Mouse (Mus musculus) midbrain, embryonic 12.5 days (tissue): ENCODE measurements around the gene Zfand3. TPM values are rescaled to one million over a fixed set of nuclear protein-coding genes. Genes with fewer than 3 reads are reported as not detected.
A peak's percentile ranks its signal among the peaks of the same experiment; 100 is the strongest.

Source experiments
- ATAC-seq: fragments of 200-750 bp; cut with Nextera tagmentation; 2 replicates; pipeline ENCODE4 v1.8.0; 2017; ENCODE audit warnings: low read depth, moderate TSS enrichment, moderate library complexity; ENCODE audit not compliant: low FRiP score
- H3K27ac ChIP-seq: fragments of 300-500 bp; sonication (generic); replicated peaks from 2 replicates; pipeline ENCODE4 v1.5.1; 2016; ENCODE audit warnings: mild to moderate bottlenecking
- H3K27me3 ChIP-seq: fragments of 300-500 bp; sonication (generic); 2 replicates; pipeline ENCODE4 v1.6.1; 2016; ENCODE audit warnings: mild to moderate bottlenecking
- H3K36me3 ChIP-seq: fragments of 300-500 bp; sonication (generic); 2 replicates; pipeline ENCODE4 v1.6.1; 2016
- H3K4me1 ChIP-seq: fragments of 300-500 bp; sonication (generic); 2 replicates; pipeline ENCODE4 v1.6.1; 2016
- H3K4me2 ChIP-seq: fragments of 300-500 bp; sonication (generic); replicated peaks from 2 replicates; pipeline ENCODE4 v1.6.1; 2016; ENCODE audit warnings: mild to moderate bottlenecking, moderate library complexity
- H3K4me3 ChIP-seq: fragments of 300-500 bp; sonication (generic); 2 replicates; pipeline ENCODE4 v1.5.1; 2016; ENCODE audit warnings: mild to moderate bottlenecking
- H3K9ac ChIP-seq: fragments of 300-500 bp; sonication (generic); replicated peaks from 2 replicates; pipeline ENCODE4 v1.6.1; 2016; ENCODE audit warnings: mild to moderate bottlenecking, moderate library complexity
- H3K9me3 ChIP-seq: fragments of 300-500 bp; sonication (generic); 2 replicates; pipeline ENCODE4 v1.6.1; 2016; ENCODE audit warnings: mild to moderate bottlenecking
- WGBS: fragments of 180-500 bp; shearing (Covaris S2); methylation state at CpG from one replicate; pipeline ENCODE4 v1.1.7; 2016; 5-methylcytosine and 5-hydroxymethylcytosine counted together
- polyA plus RNA-seq: library from polyadenylated mRNA; unstranded; fragments of >200 nt; fragmentation: Nextera tagmentation; extraction: Ambion mirVana; gene quantifications from 2 replicates; pipeline ENCODE4 v1.2.1, GENCODE M21; 2016

The Zfand3 gene
- polyA plus RNA-seq, 1 experiment from 2014 or later = 91.5 TPM

DNA sequence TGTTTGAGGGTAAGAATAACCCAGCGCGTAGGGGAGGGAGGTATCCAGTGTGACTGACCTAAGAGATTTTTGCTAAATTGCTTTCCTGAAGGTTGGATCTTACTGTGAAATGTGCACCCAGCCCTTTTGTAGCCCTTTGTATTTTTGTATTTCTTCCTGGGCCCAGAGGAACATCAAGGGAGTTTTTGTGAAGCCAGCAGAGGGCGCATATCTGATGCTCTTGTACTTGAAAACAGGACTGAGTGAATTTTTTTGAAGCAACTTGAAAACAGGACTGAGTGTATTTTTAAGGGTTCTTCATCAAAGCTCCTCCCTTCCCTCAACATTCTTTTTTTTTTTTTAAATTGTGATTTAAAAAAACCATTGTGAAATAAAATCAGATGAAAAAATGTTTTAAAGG, 110.2 kb downstream of the Zfand3 start:
- Histone ChIP-seq H3K9me3 (no peaks in the 10 kb centered on the region), H3K9ac (no peak overlapping the region), H3K4me1 (peaks cover 32% of the 10 kb centered on the region), H3K36me3 (no peaks in the 10 kb centered on the region), H3K27ac (no peak overlapping the region), H3K4me2 (no peak overlapping the region), H3K27me3 (no peaks in the 10 kb centered on the region), H3K4me3 (no peak overlapping the region)
- 85% methylated on average over 3 of the region's 3 CpGs for WGBS
- no peak for ATAC-seq

DNA sequence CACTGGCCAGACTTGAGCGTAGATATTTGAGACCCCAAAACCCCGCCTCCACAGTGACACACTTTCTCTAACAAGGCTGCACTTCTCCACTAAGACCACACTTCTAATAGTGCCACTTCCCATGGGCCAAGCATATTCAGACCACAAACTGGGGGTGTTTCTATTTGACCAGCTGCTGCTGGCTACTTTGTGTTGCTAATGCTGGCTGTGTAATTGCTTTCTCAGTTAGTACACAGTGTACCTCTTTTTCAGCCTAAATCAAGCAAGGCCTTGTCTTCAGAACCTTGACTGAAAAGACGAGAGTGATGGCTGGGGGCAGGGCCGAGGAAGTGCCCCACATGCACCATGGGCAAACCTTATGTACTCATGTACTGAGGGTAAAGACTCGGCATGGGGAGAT, 111.7 kb downstream of the Zfand3 start:
- no peaks in the 10 kb centered on the region for H3K36me3 ChIP-seq
- H3K27me3 ChIP-seq = no peaks in the 10 kb centered on the region
- peaks cover 25% of the 10 kb centered on the region for H3K4me1 ChIP-seq
- H3K9me3 ChIP-seq = no peaks in the 10 kb centered on the region
- no peak overlapping the region; the same call in 1 of the 2 replicates for H3K27ac ChIP-seq
- WGBS = 72% methylated on average over 5 of the region's 5 CpGs
- H3K4me3 ChIP-seq = no peak overlapping the region
- ATAC-seq = peak; percentile 30; the same call in 1 of the 2 replicates
- H3K4me2 ChIP-seq = no peak overlapping the region
- H3K9ac ChIP-seq = no peak overlapping the region

GRCm38 (mm10) chr17:30118036-30118435, 113.5 kb downstream of the Zfand3 start:
- ATAC-seq = no peak
- H3K27ac ChIP-seq = no peak overlapping the region
- WGBS = 68% methylated on average over 5 of the region's 5 CpGs

DNA sequence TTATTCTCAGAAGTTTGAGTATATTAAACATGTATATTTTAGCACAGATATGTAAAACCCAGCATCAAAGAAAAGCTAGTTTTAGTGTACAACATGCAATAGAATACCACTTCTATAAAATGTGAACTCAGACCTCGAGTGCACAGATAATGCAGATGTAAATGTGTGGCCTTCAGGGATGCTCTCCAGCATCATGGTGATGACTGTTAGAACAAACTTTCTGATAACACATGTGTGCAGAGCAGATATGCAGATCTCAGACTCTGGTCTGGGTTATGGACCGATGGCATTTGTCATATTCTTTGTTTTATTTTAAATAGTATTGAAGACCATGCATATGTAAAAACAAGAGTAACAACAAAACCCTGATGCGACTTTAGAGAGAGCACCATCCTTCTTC, 117.7 kb downstream of the Zfand3 start:
- no peak overlapping the region for H3K9ac ChIP-seq
- H3K36me3 ChIP-seq = no peaks in the 10 kb centered on the region
- H3K4me3 ChIP-seq = no peak overlapping the region
- WGBS = 96% methylated on average over 3 of the region's 3 CpGs
- no peak for ATAC-seq
- H3K9me3 ChIP-seq = no peaks in the 10 kb centered on the region
- peaks cover 11% of the 10 kb centered on the region; the same call in 1 of the 2 replicates for H3K4me1 ChIP-seq
- no peak overlapping the region for H3K27ac ChIP-seq
- H3K4me2 ChIP-seq = no peak overlapping the region
- H3K27me3 ChIP-seq = no peaks in the 10 kb centered on the region

More at GRCm38 (mm10) chr17:30118036-30118435, 113.5 kb downstream of the Zfand3 start:
- peaks cover 21% of the 10 kb centered on the region for H3K4me1 ChIP-seq
- H3K4me2 ChIP-seq = no peak overlapping the region
- H3K9ac ChIP-seq = no peak overlapping the region
- H3K27me3 ChIP-seq = no peaks in the 10 kb centered on the region
- H3K36me3 ChIP-seq = no peaks in the 10 kb centered on the region
- H3K4me3 ChIP-seq = no peak overlapping the region
- H3K9me3 ChIP-seq = no peaks in the 10 kb centered on the region

GRCm38 (mm10) chr17:30128456-30128855, 123.9 kb downstream of the Zfand3 start:
- no peak overlapping the region for H3K9ac ChIP-seq
- no peak for ATAC-seq

GRCm38 (mm10) chr17:30129220-30129619, 124.7 kb downstream of the Zfand3 start:
- ATAC-seq = no peak
- 85% methylated on average over 7 of the region's 7 CpGs for WGBS
- H3K4me1 ChIP-seq = peaks cover 25% of the 10 kb centered on the region

More at GRCm38 (mm10) chr17:30128456-30128855, 123.9 kb downstream of the Zfand3 start:
- no peaks in the 10 kb centered on the region for H3K36me3 ChIP-seq
- H3K4me2 ChIP-seq = no peak overlapping the region
- WGBS = 84% methylated on average over 6 of the region's 6 CpGs
- no peak overlapping the region for H3K27ac ChIP-seq
- peaks cover 25% of the 10 kb centered on the region for H3K4me1 ChIP-seq
- no peaks in the 10 kb centered on the region for H3K9me3 ChIP-seq
- no peak overlapping the region for H3K4me3 ChIP-seq
- H3K27me3 ChIP-seq = no peaks in the 10 kb centered on the region

GRCm38 (mm10) chr17:30130326-30130725, 125.8 kb downstream of the Zfand3 start:
- no peak overlapping the region for H3K4me3 ChIP-seq
- no peak overlapping the region for H3K4me2 ChIP-seq
- no peaks in the 10 kb centered on the region for H3K27me3 ChIP-seq
- H3K9ac ChIP-seq = no peak overlapping the region
- no peaks in the 10 kb centered on the region for H3K9me3 ChIP-seq
- ATAC-seq = no peak
- H3K36me3 ChIP-seq = peaks cover 1% of the 10 kb centered on the region
- 83% methylated on average over 4 of the region's 4 CpGs for WGBS
- peaks cover 25% of the 10 kb centered on the region for H3K4me1 ChIP-seq
- H3K27ac ChIP-seq = no peak overlapping the region

More at GRCm38 (mm10) chr17:30129220-30129619, 124.7 kb downstream of the Zfand3 start:
- Histone ChIP-seq H3K9ac (no peak overlapping the region), H3K4me2 (no peak overlapping the region), H3K4me3 (no peak overlapping the region), H3K27ac (no peak overlapping the region), H3K9me3 (no peaks in the 10 kb centered on the region), H3K27me3 (no peaks in the 10 kb centered on the region), H3K36me3 (no peaks in the 10 kb centered on the region)

DNA sequence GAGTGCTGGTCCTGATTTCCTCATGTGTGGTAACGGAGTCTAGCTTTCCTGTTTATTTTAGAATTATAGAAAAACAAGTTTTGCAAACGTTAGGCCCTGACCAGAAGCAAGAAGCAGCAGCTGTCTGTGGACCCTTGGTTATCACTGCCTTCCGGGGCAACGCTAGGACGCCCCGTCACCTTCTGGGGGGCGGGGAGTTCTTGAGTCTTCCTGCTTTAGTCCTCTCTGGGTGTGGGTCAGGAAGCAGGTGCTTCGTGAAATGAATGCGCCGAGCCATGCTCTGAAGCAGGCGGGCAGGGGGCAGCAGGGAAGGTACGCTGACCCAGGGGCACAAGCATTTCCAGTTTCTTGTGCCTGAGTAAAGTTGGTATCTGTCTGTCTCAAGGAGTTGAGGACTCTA, 129.1 kb downstream of the Zfand3 start:
- Histone ChIP-seq H3K27ac (no peak overlapping the region), H3K9ac (no peak overlapping the region), H3K9me3 (no peaks in the 10 kb centered on the region), H3K36me3 (peaks cover 14% of the 10 kb centered on the region), H3K4me3 (no peak overlapping the region), H3K4me2 (no peak overlapping the region), H3K4me1 (peaks cover 18% of the 10 kb centered on the region), H3K27me3 (no peaks in the 10 kb centered on the region)
- WGBS = 92% methylated on average over 12 of the region's 12 CpGs
- no peak for ATAC-seq

GRCm38 (mm10) chr17:30134955-30135735, 130.6 kb downstream of the Zfand3 start:
- Histone ChIP-seq H3K4me3 (no peak overlapping the region), H3K4me1 (peaks cover 7% of the 10 kb centered on the region; the same call in 1 of the 2 replicates), H3K27ac (no peak overlapping the region), H3K27me3 (no peaks in the 10 kb centered on the region), H3K9me3 (no peaks in the 10 kb centered on the region), H3K9ac (no peak overlapping the region), H3K4me2 (no peak overlapping the region), H3K36me3 (peaks cover 14% of the 10 kb centered on the region)
- 86% methylated on average over 10 of the region's 10 CpGs for WGBS
- ATAC-seq = no peak

DNA sequence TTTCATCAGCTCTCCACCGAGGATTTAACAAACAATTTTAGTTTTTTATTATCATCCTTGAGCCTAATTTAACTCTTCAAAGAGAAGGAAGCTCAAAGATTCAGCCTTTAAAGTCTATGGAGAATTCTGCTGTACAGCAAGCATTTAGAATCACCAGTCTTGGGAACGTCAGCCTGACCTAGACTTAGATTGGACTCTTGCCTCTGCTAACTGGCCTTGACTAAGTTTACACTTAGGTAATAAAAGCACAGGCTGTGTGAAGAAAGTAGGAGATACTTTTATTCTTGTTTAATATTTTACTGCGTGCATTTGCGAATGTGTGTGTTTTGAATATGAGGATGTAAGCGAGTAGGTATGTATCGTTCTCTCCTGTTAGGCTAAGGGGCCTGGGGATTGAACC, 131.4 kb downstream of the Zfand3 start:
- Histone ChIP-seq H3K27ac (no peak overlapping the region), H3K9ac (no peak overlapping the region), H3K4me2 (no peak overlapping the region), H3K4me1 (peaks cover 3% of the 10 kb centered on the region; the same call in 1 of the 2 replicates), H3K27me3 (no peaks in the 10 kb centered on the region), H3K36me3 (peaks cover 14% of the 10 kb centered on the region), H3K4me3 (no peak overlapping the region), H3K9me3 (no peaks in the 10 kb centered on the region)
- 95% methylated on average over 6 of the region's 6 CpGs for WGBS
- ATAC-seq = no peak

GRCm38 (mm10) chr17:30136684-30137083, 132.2 kb downstream of the Zfand3 start:
- no peak overlapping the region for H3K9ac ChIP-seq
- peaks cover 3% of the 10 kb centered on the region; the same call in 1 of the 2 replicates for H3K4me1 ChIP-seq
- H3K4me3 ChIP-seq = no peak overlapping the region
- no peak overlapping the region for H3K27ac ChIP-seq
- 90% methylated on average over 5 of the region's 5 CpGs for WGBS
- no peak overlapping the region for H3K4me2 ChIP-seq
- H3K36me3 ChIP-seq = peaks cover 14% of the 10 kb centered on the region
- no peak for ATAC-seq
- H3K27me3 ChIP-seq = no peaks in the 10 kb centered on the region
- no peaks in the 10 kb centered on the region for H3K9me3 ChIP-seq

- Histone ChIP-seq H3K27ac (no peak overlapping the region), H3K9ac (no peak overlapping the region), H3K4me2 (no peak overlapping the region), H3K36me3 (peaks cover 14% of the 10 kb centered on the region), H3K9me3 (no peaks in the 10 kb centered on the region), H3K4me1 (peaks cover 2% of the 10 kb centered on the region; the same call in 1 of the 2 replicates), H3K4me3 (no peak overlapping the region), H3K27me3 (no peaks in the 10 kb centered on the region)
- no peak for ATAC-seq
- WGBS = 90% methylated on average over 4 of the region's 4 CpGs
These were observed 132.6 kb downstream of the Zfand3 start for GRCm38 (mm10) chr17:30137115-30137514.
